Mouse (Mus musculus) layer of hippocampus, adult 9-11 months (tissue): Measurements from ENCODE around the gene Tmem273.

Source experiments
- DNase-seq: peaks from one replicate; pipeline ENCODE4 v3.0.0; 2022

Gene Tmem273

GRCm38 (mm10) chr14:32861656-32862055 is 75.9 kb downstream of the Tmem273 start:
- no peak for DNase-seq

- no peak for DNase-seq
Observed at GRCm38 (mm10) chr14:32865331-32865730, 79.6 kb downstream of the Tmem273 start.
